Mouse (Mus musculus) midbrain, embryonic 11.5 days (tissue): Measurements from ENCODE around the gene 1520401A03Rik. TPM values are rescaled to one million over a fixed set of nuclear protein-coding genes. Genes with fewer than 3 reads are reported as not detected.

Source experiments
- ATAC-seq: fragments of 200-750 bp; cut with Nextera tagmentation; 2 replicates; pipeline ENCODE4 v1.8.0; 2017; ENCODE audit warnings: moderate TSS enrichment, moderate library complexity; ENCODE audit not compliant: low FRiP score
- DNase-seq: peaks from one replicate; pipeline ENCODE4 v3.0.0; 2015; ENCODE audit warnings: low spot score; ENCODE audit errors: missing footprints
- H3K27ac ChIP-seq: fragments of 300-500 bp; sonication (generic); 2 replicates; pipeline ENCODE4 v1.5.1; 2014; ENCODE audit warnings: low read depth, low read length
- H3K27me3 ChIP-seq: fragments of 300-500 bp; sonication (generic); 2 replicates; pipeline ENCODE4 v1.6.1; 2014; ENCODE audit warnings: mild to moderate bottlenecking, low read length, moderate library complexity, mixed read lengths; ENCODE audit not compliant: control insufficient read depth, insufficient read depth
- H3K36me3 ChIP-seq: fragments of 300-500 bp; sonication (generic); 2 replicates; pipeline ENCODE4 v1.6.1; 2014; ENCODE audit warnings: mild to moderate bottlenecking, low read length, moderate library complexity, mixed read lengths; ENCODE audit not compliant: control insufficient read depth, insufficient read depth
- H3K4me1 ChIP-seq: fragments of 300-500 bp; sonication (generic); 2 replicates; pipeline ENCODE4 v1.6.1; 2014; ENCODE audit warnings: low read length; ENCODE audit not compliant: control insufficient read depth, insufficient read depth
- H3K4me2 ChIP-seq: fragments of 300-500 bp; sonication (generic); 2 replicates; pipeline ENCODE4 v1.6.1; 2014; ENCODE audit warnings: mild to moderate bottlenecking, moderate library complexity
- H3K4me3 ChIP-seq: fragments of 300-500 bp; sonication (generic); 2 replicates; pipeline ENCODE4 v1.5.1; 2014; ENCODE audit warnings: low read depth, low read length
- H3K9ac ChIP-seq: fragments of 300-500 bp; sonication (generic); 2 replicates; pipeline ENCODE4 v1.6.1; 2014; ENCODE audit warnings: low read length
- H3K9me3 ChIP-seq: fragments of 300-500 bp; sonication (generic); 2 replicates; pipeline ENCODE4 v1.6.1; 2016; ENCODE audit warnings: low read length; ENCODE audit not compliant: control insufficient read depth
- WGBS: fragments of 180-500 bp; shearing (Covaris S2); extraction: QIAGEN DNeasy Blood & Tissue Kit; methylation state at CpG from one replicate; pipeline ENCODE4 v1.1.7; 2014; 5-methylcytosine and 5-hydroxymethylcytosine counted together
- polyA plus RNA-seq: library from polyadenylated mRNA; unstranded; fragments of >200 nt; fragmentation: Nextera tagmentation; extraction: Ambion mirVana; gene quantifications from 2 replicates; pipeline ENCODE4 v1.2.1, GENCODE M21; 2014

1520401A03Rik gene
- polyA plus RNA-seq, 1 experiment from 2014 or later = not detected

DNA sequence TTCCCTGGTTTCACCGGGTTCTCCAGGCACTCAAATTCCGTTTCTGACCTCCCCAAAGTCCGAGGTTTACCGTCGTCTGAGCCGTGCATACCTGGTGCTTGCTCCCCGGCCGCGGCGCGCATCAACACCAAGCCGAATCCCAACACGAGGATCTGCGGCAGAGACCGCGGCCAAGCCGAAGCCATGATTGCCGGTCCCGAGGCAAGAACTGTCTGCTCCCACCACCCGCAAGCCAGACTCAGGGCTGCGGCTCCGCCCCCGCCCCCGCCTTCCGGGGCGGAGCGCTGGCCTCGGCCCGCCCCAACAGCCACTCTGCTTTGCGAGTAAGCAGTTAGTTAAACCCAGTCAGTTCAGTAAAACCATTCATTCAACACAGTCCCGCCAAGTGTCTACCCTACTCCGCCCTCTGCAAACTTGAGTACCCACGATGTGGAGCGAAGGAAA, 45.3 kb downstream of the 1520401A03Rik start, which contains the start of gene Tnfrsf12a:
Gene Tnfrsf12a (minus strand): TSS at position 233 of the 444 bp plus-strand sequence.
- ATAC-seq (peak; percentile 39), DNase-seq (peak; percentile 98)
- Histone ChIP-seq H3K4me2 (peak within 1 kb of the TSS; percentile 94), H3K27me3 (peaks cover 59% of the 10 kb centered on the region), H3K4me1 (peaks cover 24% of the 10 kb centered on the region), H3K4me3 (peak within 1 kb of the TSS; percentile 48), H3K36me3 (no peaks in the 10 kb centered on the region), H3K9ac (peak within 1 kb of the TSS; percentile 59), H3K9me3 (no peaks in the 10 kb centered on the region), H3K27ac (no peak within 1 kb of the TSS)
- under 1% methylated on average over 34 of the region's 34 CpGs for WGBS

DNA sequence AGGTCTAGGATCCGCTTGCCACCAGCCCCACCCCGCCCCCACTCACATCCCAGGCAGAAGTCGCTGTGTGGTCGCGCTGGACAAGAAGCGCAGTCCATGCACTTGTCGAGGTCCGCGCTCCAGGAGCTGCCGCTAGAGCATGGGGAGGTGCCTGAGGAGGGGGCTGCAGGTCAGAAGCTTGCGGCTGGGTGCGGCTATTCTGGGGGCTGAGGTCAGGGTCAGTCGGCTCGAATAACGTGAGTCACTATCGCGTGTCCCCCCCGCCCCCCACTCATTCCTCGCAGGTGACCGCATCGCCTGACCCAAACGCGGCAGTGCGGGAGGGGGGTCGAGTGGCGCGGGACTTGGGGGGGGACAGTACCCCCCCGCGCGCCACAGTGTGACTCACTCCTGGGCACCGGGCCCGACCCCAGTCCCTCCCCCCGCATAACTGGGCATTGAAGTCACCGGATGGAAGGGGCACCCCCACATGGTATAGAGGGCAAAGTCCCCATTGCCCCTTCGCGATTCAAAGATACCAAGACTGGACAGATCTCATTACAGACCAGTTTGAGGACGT, 46.0 kb downstream of the 1520401A03Rik start:
- Histone ChIP-seq H3K4me1 (peaks cover 24% of the 10 kb centered on the region), H3K9ac (peak overlapping the region; percentile 59), H3K4me2 (peak overlapping the region; percentile 94), H3K9me3 (no peaks in the 10 kb centered on the region), H3K4me3 (peak overlapping the region; percentile 48), H3K27ac (no peak overlapping the region), H3K36me3 (no peaks in the 10 kb centered on the region), H3K27me3 (peaks cover 54% of the 10 kb centered on the region)
- under 1% methylated on average over 34 of the region's 37 CpGs for WGBS
- ATAC-seq (no peak), DNase-seq (no peak)

DNA sequence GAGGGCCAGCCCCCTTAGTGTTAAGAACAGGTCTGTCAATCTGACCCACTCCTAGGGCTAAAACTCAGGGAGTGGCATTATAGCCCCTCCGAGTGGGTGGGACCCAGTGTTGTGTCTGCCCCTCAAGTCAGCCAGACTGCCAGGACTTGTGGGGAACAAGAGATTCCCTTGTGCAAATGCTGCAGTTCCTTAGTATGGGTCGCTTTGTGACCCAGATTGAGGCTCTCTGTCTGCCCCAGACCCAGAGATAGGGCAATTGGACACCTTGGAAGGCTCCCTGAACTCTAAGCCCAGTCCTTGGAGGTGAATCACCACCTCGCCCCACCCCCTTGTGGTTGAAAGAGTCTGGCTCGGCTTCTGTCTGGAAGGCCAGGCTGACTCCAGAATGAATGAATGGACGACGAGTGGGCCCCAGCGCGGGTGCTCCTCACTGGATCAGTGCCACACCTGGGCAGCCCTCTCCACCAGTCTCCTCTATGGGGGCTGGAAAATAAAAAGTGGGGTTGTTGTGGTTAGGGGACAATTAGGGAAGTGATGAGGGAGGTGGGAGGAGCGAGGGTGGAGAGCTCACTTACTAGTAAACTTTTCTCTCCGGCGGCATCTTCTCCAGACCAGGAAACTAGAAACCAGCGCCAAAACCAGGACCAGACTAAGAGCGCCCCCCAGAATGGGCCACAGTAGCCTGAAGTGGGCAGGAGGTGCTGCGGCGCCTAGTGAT, 46.9 kb downstream of the 1520401A03Rik start:
- no peak overlapping the region for H3K27ac ChIP-seq
- ATAC-seq (no peak), DNase-seq (peak; percentile 88)
- H3K9ac ChIP-seq = no peak overlapping the region
- H3K4me3 ChIP-seq = no peak overlapping the region
- no peaks in the 10 kb centered on the region for H3K36me3 ChIP-seq
- H3K4me2 ChIP-seq = peak overlapping the region; percentile 94; the same call in 1 of the 2 replicates
- no peaks in the 10 kb centered on the region for H3K9me3 ChIP-seq
- H3K27me3 ChIP-seq = peaks cover 46% of the 10 kb centered on the region
- WGBS = 11% methylated on average over 15 of the region's 15 CpGs
- H3K4me1 ChIP-seq = peaks cover 24% of the 10 kb centered on the region

DNA sequence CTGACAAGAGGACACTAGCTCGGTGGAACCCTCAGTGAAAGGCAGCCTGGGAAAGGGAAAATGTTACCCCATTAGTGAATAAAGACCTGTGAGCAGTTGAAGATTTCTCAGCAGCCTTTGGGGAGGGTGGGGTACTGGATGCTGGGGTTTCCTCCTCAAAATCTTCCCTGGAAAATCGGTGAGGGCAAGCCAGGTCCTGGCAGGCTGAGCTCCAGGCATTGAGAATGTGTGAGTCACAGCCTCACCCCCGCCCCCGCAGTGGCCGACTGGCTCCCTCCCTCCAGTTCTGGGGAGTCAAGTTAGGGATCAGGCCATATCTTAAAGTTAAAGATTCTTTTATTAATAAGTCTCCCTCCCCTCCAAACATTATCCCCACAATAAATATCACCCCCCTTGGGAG, 47.5 kb downstream of the 1520401A03Rik start:
- WGBS = 43% methylated on average over 5 of the region's 5 CpGs
- Histone ChIP-seq H3K4me3 (no peak overlapping the region), H3K9me3 (no peaks in the 10 kb centered on the region), H3K27me3 (peaks cover 40% of the 10 kb centered on the region), H3K36me3 (no peaks in the 10 kb centered on the region), H3K9ac (no peak overlapping the region), H3K27ac (no peak overlapping the region), H3K4me2 (no peak overlapping the region), H3K4me1 (peaks cover 24% of the 10 kb centered on the region)
- ATAC-seq (no peak), DNase-seq (peak; percentile 81)

DNA sequence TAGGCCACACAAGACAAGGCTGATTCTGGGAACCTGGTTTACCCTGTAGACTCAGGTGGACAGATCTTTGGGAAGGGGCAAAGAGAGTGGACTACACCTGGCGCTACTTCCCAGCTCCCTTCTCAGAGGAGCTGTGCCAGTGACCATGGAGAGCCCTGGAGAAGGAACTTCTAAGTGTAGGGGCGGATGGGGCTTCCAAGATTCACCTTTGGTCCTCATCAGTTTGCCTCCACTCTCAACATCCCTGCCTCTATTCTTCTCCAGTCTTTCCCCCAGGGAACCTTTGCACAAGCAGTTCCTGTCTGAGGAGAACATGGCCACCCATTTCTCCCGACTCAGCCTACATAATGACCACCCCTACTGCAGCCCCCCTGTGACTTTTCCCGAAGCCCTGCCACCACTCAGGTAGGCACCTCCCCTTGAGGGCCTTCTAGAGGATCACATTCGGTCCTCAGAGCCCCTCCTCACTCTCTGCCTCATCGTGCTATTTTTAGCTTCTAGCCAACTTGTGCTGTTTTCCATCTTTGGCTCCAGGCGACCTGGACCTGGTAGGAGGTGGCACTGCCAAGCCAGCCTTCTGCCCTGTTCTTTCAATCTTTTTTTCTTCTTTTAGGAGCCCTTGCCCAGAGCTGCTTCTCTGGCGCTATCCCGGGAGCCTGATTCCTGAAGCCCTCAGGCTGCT, 48.2 kb downstream of the 1520401A03Rik start:
- peaks cover 22% of the 10 kb centered on the region for H3K4me1 ChIP-seq

DNA sequence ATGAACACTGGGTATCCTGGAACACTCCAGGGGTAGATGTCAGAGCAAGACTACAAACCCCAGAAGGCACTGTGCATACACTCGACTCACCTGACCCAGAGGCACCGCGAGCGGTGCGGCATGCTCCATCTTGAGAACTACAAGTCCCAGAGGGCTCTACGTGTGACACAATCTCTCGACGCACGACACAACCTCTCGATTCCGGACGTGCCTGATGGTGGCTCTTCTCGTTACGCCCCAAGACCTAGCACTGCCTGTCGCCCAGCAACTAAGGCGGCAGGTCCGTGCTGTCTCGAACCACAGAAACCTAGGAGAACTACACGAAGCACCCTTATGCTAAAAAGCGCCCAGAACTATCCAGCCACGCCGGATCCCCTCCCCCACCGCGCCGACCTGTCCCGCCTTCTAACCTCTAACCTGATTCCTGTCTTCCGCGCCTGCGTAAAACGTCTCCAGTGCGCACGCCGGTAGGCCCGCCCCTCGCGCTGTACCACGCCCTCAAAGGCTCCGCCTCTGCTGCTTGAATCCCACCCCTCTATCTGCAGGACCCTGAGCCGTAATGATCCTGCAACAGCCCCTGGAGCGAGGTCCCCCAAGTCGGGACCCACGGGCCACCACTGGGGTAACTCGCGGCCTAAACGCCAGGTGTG, 49.0 kb downstream of the 1520401A03Rik start, which contains the start of the genes Hcfc1r1 and Thoc6:
Gene Hcfc1r1 (plus strand): TSS at position 173 of the 650 bp plus-strand sequence.
Gene Thoc6 (minus strand): TSS at position 459 of the 650 bp plus-strand sequence.
- Histone ChIP-seq H3K4me3 (peak within 1 kb of the TSS; percentile 62), H3K9ac (peak within 1 kb of the TSS; percentile 70), H3K4me2 (peak within 1 kb of the TSS; percentile 81), H3K27me3 (peaks cover 24% of the 10 kb centered on the region), H3K36me3 (no peaks in the 10 kb centered on the region; the same call in 1 of the 2 replicates), H3K9me3 (no peaks in the 10 kb centered on the region), H3K27ac (no peak within 1 kb of the TSS), H3K4me1 (peaks cover 21% of the 10 kb centered on the region)
- DNase-seq (peak; percentile 98), ATAC-seq (peak; percentile 92)
- under 1% methylated on average over 45 of the region's 45 CpGs for WGBS

More for the DNA sequence above, 48.2 kb downstream of the 1520401A03Rik start:
- 0 out of 2 replicates have a peak, but pooled peaks have one; percentile 1 for ATAC-seq
- Histone ChIP-seq H3K4me2 (peak overlapping the region; percentile 81), H3K9me3 (no peaks in the 10 kb centered on the region), H3K36me3 (no peaks in the 10 kb centered on the region), H3K4me3 (peak overlapping the region; percentile 62), H3K27me3 (peaks cover 33% of the 10 kb centered on the region), H3K9ac (peak overlapping the region; percentile 70), H3K27ac (no peak overlapping the region)
- no peak for DNase-seq
- WGBS = 44% methylated on average over 9 of the region's 9 CpGs

DNA sequence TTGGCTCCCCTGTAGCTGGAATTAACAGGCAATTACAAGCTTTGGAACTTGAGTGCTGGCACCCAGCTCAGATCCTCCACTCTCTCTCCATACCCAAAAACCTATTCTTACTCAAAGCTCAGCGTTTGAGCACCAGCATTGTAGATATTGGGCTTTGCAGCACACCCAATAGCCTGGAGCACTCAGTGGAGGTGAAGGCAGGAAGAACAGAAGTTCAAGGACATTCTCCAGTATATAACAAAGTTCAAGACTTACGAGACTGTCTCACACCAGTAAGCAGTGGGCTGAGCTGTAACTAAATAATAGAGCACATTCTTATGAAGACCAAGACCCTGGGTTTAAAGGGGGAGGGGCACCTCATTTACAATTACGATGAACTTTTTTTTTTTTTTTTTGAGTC, 49.8 kb downstream of the 1520401A03Rik start:
- Histone ChIP-seq H3K4me2 (peak overlapping the region; percentile 81; the same call in 1 of the 2 replicates), H3K27ac (no peak overlapping the region), H3K4me3 (peak overlapping the region; percentile 62; the same call in 1 of the 2 replicates), H3K4me1 (peaks cover 21% of the 10 kb centered on the region), H3K36me3 (no peaks in the 10 kb centered on the region; the same call in 1 of the 2 replicates), H3K27me3 (peaks cover 21% of the 10 kb centered on the region), H3K9me3 (no peaks in the 10 kb centered on the region), H3K9ac (no peak overlapping the region)
- DNase-seq (no peak), ATAC-seq (no peak)
- 71% methylated on average over 3 of the region's 3 CpGs for WGBS

DNA sequence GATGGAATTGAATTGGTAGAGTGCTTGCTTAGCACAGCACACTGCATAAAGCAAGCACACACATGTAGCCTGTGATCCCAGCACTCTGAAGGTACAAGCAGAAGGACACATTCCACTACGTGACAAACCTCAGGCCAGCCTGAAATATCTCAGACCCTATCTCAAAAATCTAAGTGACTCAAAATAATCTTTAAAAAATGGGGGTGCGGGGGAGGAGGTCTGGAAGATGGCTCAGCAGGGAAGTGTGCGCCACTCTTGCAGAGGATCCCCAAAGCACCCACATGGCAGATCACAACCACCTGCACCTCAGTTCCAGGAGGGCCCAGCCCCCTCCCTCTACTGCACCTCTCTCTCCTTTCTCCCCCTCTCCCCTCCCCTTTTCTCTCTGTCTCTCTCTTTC, 51.1 kb downstream of the 1520401A03Rik start:
- WGBS = 88% methylated on average over 3 of the region's 3 CpGs
- Histone ChIP-seq H3K27me3 (peaks cover 18% of the 10 kb centered on the region), H3K4me1 (peaks cover 15% of the 10 kb centered on the region), H3K36me3 (no peaks in the 10 kb centered on the region; the same call in 1 of the 2 replicates), H3K27ac (no peak overlapping the region), H3K9me3 (no peaks in the 10 kb centered on the region), H3K9ac (no peak overlapping the region), H3K4me2 (no peak overlapping the region), H3K4me3 (no peak overlapping the region)
- DNase-seq (no peak), ATAC-seq (no peak)
